Mouse (Mus musculus) lung, embryonic 16.5 days (tissue): ENCODE measurements around the gene Sp8. TPM values are rescaled to one million over a fixed set of nuclear protein-coding genes. Genes with fewer than 3 reads are reported as not detected.

ENCODE experiments used
- ATAC-seq: fragments of 200-750 bp; cut with Nextera tagmentation; 2 replicates; pipeline ENCODE4 v1.8.0; 2017; ENCODE audit warnings: low read depth, mild to moderate bottlenecking, moderate library complexity
- H3K27ac ChIP-seq: fragments of 300-500 bp; sonication (generic); 2 replicates; pipeline ENCODE4 v1.5.1; 2014; ENCODE audit warnings: mild to moderate bottlenecking, control low read depth, low read length
- H3K27me3 ChIP-seq: fragments of 300-500 bp; sonication (generic); 2 replicates; pipeline ENCODE4 v1.6.1; 2014; ENCODE audit warnings: low read depth, low read length, mixed read lengths; ENCODE audit not compliant: control insufficient read depth, insufficient read depth
- H3K36me3 ChIP-seq: fragments of 300-500 bp; sonication (generic); 2 replicates; pipeline ENCODE4 v1.6.1; 2014; ENCODE audit warnings: low read length; ENCODE audit not compliant: control insufficient read depth, insufficient read depth
- H3K4me1 ChIP-seq: fragments of 300-500 bp; sonication (generic); replicated peaks from 2 replicates; pipeline ENCODE4 v1.6.1; 2014; ENCODE audit warnings: low read length, mixed read lengths; ENCODE audit not compliant: control insufficient read depth, insufficient read depth
- H3K4me2 ChIP-seq: fragments of 300-500 bp; sonication (generic); 2 replicates; pipeline ENCODE4 v1.6.1; 2014; ENCODE audit warnings: low read depth, low read length, control low read depth
- H3K4me3 ChIP-seq: fragments of 300-500 bp; sonication (generic); 2 replicates; pipeline ENCODE4 v1.5.1; 2014; ENCODE audit warnings: mild to moderate bottlenecking, low read length, control low read depth
- H3K9ac ChIP-seq: fragments of 300-500 bp; sonication (generic); 2 replicates; pipeline ENCODE4 v1.6.1; 2014; ENCODE audit warnings: low read length, control low read depth
- H3K9me3 ChIP-seq: fragments of 300-500 bp; sonication (generic); 2 replicates; pipeline ENCODE4 v1.6.1; 2016; ENCODE audit warnings: low read length; ENCODE audit not compliant: control insufficient read depth
- WGBS: fragments of 180-500 bp; shearing (Covaris S2); extraction: QIAGEN DNeasy Blood & Tissue Kit; methylation state at CpG from one replicate; pipeline ENCODE4 v1.1.7; 2014; 5-methylcytosine and 5-hydroxymethylcytosine counted together
- polyA plus RNA-seq: library from polyadenylated mRNA; unstranded; fragments of >200 nt; fragmentation: Nextera tagmentation; extraction: Ambion mirVana; gene quantifications from 2 replicates; pipeline ENCODE4 v1.2.1, GENCODE M21; 2015

The Sp8 gene
- polyA plus RNA-seq = 0.03 TPM in 1 of 2 replicates, not detected in the other

DNA sequence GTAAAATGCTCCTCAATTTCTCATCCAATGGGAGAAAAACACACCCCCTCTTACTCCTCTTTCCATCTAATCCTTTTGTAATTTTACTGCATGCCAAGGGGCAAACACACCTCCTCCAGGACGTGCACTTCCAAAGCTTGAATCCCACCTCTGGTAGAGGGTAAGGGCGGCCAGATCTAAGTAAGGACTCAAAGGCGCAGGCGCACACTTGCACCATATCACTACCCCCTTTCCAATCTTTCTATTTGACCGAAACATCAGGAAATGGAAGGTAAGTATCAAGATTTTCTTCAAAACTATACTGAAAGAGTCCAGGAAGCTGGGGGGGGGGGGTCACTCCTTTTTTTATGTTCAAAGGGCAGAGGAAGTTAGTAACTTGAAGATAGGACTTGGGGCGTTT lies at the start of gene Sp8:
Gene Sp8 (plus strand): TSS at position 109 of the 400 bp plus-strand sequence.
- Histone ChIP-seq H3K27me3 (peaks cover 87% of the 10 kb centered on the region), H3K4me1 (peaks cover 18% of the 10 kb centered on the region), H3K4me2 (peak within 1 kb of the TSS; percentile 84), H3K36me3 (no peaks in the 10 kb centered on the region), H3K9me3 (no peaks in the 10 kb centered on the region), H3K27ac (no peak within 1 kb of the TSS), H3K4me3 (peak within 1 kb of the TSS; percentile 55), H3K9ac (peak within 1 kb of the TSS; percentile 30; the same call in 1 of the 2 replicates)
- WGBS = 8% methylated on average over 6 of the region's 6 CpGs
- ATAC-seq = no peak

GRCm38 (mm10) chr12:118811328-118811961 lies 34.7 kb upstream of the Sp8 start:
- ATAC-seq = no peak
- no peaks in the 10 kb centered on the region; the same call in 1 of the 2 replicates for H3K27me3 ChIP-seq
- H3K27ac ChIP-seq = no peak overlapping the region
- no peak overlapping the region for H3K9ac ChIP-seq
- no peaks in the 10 kb centered on the region for H3K9me3 ChIP-seq
- no peaks in the 10 kb centered on the region for H3K36me3 ChIP-seq
- 5% methylated on average over 17 of the region's 17 CpGs for WGBS
- no peaks in the 10 kb centered on the region for H3K4me1 ChIP-seq
- no peak overlapping the region for H3K4me2 ChIP-seq
- H3K4me3 ChIP-seq = no peak overlapping the region

DNA sequence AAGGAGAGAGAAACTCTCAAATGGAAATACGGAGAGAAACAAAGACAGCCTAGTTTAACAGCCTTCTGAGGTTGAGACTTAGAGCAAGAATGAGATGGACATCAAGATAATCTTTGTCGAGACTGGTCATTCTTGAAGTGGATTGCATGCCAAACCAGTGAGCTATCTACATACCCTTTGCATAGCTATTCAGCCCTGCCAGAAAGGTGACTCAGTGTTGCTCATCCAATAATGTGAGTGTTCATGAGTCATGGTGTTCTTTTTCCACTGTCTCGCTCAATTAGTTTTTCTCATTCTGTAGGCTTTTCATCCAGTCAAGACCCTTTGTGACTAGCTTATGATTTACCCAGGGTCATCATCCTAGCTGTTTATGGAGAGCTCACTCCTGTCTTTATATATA lies 31.6 kb upstream of the Sp8 start:
- H3K4me3 ChIP-seq = no peak overlapping the region
- H3K9me3 ChIP-seq = no peaks in the 10 kb centered on the region
- H3K36me3 ChIP-seq = no peaks in the 10 kb centered on the region
- H3K9ac ChIP-seq = no peak overlapping the region
- H3K27me3 ChIP-seq = no peaks in the 10 kb centered on the region; the same call in 1 of the 2 replicates
- no peak overlapping the region for H3K4me2 ChIP-seq
- no peak for ATAC-seq
- 65% methylated on average over 3 of the region's 3 CpGs for WGBS
- no peaks in the 10 kb centered on the region for H3K4me1 ChIP-seq
- H3K27ac ChIP-seq = no peak overlapping the region

DNA sequence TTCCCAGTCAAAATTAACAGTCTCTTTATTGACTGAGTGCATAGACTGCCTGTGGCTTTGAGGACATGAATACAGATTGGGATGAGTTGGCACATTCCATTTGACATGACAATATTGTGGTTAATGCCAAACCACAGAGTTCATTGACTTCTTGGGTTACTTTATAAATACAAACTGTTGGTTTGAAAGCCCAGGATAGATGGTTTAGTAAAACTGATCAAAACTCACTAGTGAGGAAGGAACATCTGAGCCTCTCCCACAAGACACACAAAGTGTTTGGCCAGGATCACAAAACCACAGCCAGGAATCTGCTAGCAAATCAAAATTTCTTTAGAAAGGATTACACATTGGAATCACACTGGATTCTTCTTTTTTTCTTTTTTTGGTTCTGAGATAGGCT lies 30.0 kb upstream of the Sp8 start:
- H3K9me3 ChIP-seq = no peaks in the 10 kb centered on the region
- no peak overlapping the region for H3K4me3 ChIP-seq
- H3K9ac ChIP-seq = no peak overlapping the region
- no peaks in the 10 kb centered on the region; the same call in 1 of the 2 replicates for H3K27me3 ChIP-seq
- no peak for ATAC-seq
- no peak overlapping the region for H3K27ac ChIP-seq
- H3K4me1 ChIP-seq = no peaks in the 10 kb centered on the region
- H3K4me2 ChIP-seq = no peak overlapping the region
- no peaks in the 10 kb centered on the region for H3K36me3 ChIP-seq

- WGBS = 84% methylated on average over 6 of the region's 6 CpGs
- Histone ChIP-seq H3K27me3 (peaks cover 1% of the 10 kb centered on the region), H3K9me3 (no peaks in the 10 kb centered on the region), H3K4me2 (no peak overlapping the region), H3K36me3 (no peaks in the 10 kb centered on the region), H3K9ac (no peak overlapping the region), H3K4me1 (no peaks in the 10 kb centered on the region), H3K27ac (no peak overlapping the region), H3K4me3 (no peak overlapping the region)
- ATAC-seq = no peak
Observed at GRCm38 (mm10) chr12:118829881-118830280, 16.2 kb upstream of the Sp8 start.

- Histone ChIP-seq H3K27me3 (peaks cover 57% of the 10 kb centered on the region), H3K9ac (peak overlapping the region; percentile 50), H3K4me2 (peak overlapping the region; percentile 96), H3K4me3 (peak overlapping the region; percentile 63), H3K4me1 (peaks cover 7% of the 10 kb centered on the region), H3K27ac (no peak overlapping the region), H3K36me3 (no peaks in the 10 kb centered on the region), H3K9me3 (no peaks in the 10 kb centered on the region)
- under 1% methylated on average over 61 of the region's 72 CpGs for WGBS
- peak; percentile 92 for ATAC-seq
Observed at GRCm38 (mm10) chr12:118836411-118837341, 9.5 kb upstream of the Sp8 start.

- no peaks in the 10 kb centered on the region for H3K9me3 ChIP-seq
- no peak overlapping the region for H3K9ac ChIP-seq
- peak overlapping the region; percentile 96 for H3K4me2 ChIP-seq
- H3K4me3 ChIP-seq = peak overlapping the region; percentile 63
- H3K4me1 ChIP-seq = peaks cover 7% of the 10 kb centered on the region
- WGBS = 3% methylated on average over 11 of the region's 11 CpGs
- no peaks in the 10 kb centered on the region for H3K36me3 ChIP-seq
- peaks cover 59% of the 10 kb centered on the region for H3K27me3 ChIP-seq
- no peak overlapping the region for H3K27ac ChIP-seq
- ATAC-seq = no peak
Observed at GRCm38 (mm10) chr12:118837361-118837760, 8.8 kb upstream of the Sp8 start.

- no peak overlapping the region for H3K4me3 ChIP-seq
- H3K4me2 ChIP-seq = no peak overlapping the region
- H3K36me3 ChIP-seq = no peaks in the 10 kb centered on the region
- no peak overlapping the region for H3K9ac ChIP-seq
- no peaks in the 10 kb centered on the region for H3K9me3 ChIP-seq
- H3K27me3 ChIP-seq = peaks cover 67% of the 10 kb centered on the region
- peaks cover 7% of the 10 kb centered on the region for H3K4me1 ChIP-seq
- ATAC-seq = no peak
- no peak overlapping the region for H3K27ac ChIP-seq
- 9% methylated on average over 2 of the region's 2 CpGs for WGBS
Observed at GRCm38 (mm10) chr12:118838260-118838659, 7.9 kb upstream of the Sp8 start.

DNA sequence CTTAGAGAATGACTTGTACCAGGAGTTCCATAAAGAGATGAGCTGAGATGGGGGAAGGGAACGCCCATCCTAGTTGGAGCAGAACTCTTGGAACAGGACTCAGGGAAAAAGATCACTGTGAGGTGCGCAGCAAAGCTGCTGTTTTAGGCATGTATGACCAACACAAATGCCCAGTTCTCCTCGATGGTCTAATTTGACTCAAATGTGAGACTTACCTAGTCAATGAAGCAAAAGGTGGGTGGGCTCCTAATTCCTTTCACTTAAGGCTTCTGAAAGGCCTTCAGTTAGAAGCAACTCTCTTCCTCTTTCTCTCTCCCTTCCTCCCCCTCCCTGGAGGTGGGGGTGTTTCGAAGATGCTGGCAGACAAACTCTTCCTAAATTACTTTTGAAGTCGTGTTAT lies 6.7 kb upstream of the Sp8 start:
- Histone ChIP-seq H3K4me2 (no peak overlapping the region), H3K9ac (no peak overlapping the region), H3K27me3 (peaks cover 78% of the 10 kb centered on the region), H3K27ac (no peak overlapping the region), H3K36me3 (no peaks in the 10 kb centered on the region), H3K9me3 (no peaks in the 10 kb centered on the region), H3K4me1 (peaks cover 7% of the 10 kb centered on the region), H3K4me3 (no peak overlapping the region)
- no peak for ATAC-seq
- 14% methylated on average over 5 of the region's 5 CpGs for whole genome bisulfite sequencing
